Mouse (Mus musculus) 3T3-L1 (cell line): ENCODE measurements at regions not wholly inside any gene's neighbourhood (a gene's known extent, or its start where the extent isn't known, plus 50 kb on each side); places are given as distances from the start of the nearest gene placed in this dataset.
"Not testable (repeated sequence)": the region's sequence is repeated elsewhere in the genome, so short reads cannot be mapped to it uniquely, and the experiment has no call there.

Experiments
- DNase-seq: peaks from one replicate; pipeline ENCODE4 v3.0.0-alpha.2; 2015; ENCODE audit warnings: low read depth, low spot score

- DNase-seq, result peak; percentile 73
These were observed 107.5 kb upstream of the Rasgrp1 start for GRCm38 (mm10) chr2:117450172-117450865.

- DNase-seq, result no peak
These were observed 109.0 kb upstream of the Rasgrp1 start for GRCm38 (mm10) chr2:117451818-117452217.

DNA sequence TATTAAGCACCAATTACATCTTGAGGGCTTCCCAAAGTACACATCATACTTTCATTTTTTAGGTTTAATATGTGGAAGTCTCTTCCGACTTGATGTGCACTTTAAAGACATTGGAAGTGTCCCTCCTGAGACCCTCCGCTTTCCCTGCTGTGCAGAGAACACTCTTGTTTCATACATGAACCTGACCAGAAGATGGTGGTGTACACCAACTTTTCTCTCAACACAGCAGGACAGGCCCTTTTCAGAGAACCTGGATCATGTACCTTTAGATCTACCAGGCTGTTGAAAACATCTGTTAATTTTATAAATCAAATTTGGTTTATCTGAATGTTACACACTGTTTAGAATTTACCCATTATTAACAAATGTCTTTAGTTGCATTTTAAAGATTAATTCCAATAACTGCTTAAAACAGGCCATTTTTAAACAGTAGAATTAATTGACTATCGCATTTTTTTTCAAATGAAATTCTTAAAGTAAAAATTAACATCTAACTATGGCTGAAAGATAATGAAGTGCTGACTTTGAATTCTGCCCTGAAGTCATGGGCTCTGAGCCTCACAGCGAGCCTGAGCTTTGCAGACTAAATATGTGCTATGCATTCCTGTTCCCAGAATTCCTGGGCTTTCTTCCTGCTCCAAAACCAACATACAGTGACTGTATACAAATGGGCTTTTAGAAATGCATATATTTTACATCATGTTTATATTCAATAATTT is 112.4 kb upstream of the Rasgrp1 start:
- peak; percentile 71 for DNase-seq

DNA sequence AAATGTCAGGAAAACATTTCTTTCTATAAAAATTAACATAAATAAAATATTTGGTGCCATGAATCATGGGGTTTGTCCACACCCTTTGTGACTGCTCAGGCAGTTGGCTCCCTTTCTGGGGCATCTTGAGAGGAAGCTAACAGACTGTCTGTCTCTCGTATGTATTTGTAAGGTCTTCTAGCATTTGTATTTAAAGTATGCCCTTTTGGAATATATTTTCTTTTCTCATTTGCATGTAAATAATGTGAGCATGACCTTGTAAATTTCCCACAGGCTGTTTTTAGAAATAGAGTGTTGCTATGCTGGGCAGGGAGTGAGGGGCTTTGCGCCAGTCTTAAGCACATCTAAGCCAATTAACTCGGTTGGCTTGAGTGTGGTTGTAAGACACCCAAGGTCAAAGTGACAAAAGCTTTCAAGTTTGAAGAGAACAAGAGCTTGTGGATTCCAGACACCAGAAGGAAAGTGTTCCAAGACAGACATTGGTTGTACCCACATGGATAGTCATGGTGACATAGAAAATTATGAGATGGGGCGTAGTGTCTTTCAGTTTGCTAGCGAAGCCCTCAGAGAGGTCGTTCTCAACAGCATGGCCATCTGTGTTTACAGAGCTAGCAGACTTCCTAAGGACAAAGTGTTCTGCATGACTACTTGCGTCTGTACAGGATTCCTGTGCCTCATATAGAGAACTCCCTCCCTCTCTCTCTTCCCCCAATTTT is 113.1 kb upstream of the Rasgrp1 start:
- DNase-seq, result peak; percentile 22

DNA sequence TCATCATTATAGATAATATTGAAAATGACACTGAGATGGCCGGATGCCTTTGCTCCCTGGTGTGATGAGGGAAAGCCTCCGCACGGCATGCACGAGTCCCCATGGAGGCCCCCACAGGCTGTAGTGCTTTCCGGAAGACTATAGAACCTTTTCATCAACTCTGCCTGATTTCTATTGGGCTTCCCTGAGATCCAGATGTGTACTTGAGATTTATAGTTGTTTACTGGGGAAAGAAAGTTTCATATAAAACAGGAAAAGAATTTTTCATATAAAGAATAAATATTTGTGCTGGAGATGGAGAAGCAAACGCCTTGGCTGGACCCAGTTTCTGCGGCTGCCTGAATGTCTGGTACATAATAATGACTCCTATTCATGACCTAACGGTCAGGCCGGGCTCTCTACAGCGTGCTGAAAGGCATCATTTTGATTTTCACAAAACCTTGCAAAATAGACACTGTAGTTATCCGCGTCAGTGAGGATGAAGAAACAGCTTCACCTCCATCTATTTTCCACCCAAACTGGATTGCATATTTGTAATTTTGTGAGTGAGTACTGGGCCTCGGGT is 113.7 kb upstream of the Rasgrp1 start:
- DNase-seq, result no peak

- DNase-seq, result peak; percentile 87
These were observed 118.9 kb upstream of the Rasgrp1 start for GRCm38 (mm10) chr2:117461541-117462290.

DNA sequence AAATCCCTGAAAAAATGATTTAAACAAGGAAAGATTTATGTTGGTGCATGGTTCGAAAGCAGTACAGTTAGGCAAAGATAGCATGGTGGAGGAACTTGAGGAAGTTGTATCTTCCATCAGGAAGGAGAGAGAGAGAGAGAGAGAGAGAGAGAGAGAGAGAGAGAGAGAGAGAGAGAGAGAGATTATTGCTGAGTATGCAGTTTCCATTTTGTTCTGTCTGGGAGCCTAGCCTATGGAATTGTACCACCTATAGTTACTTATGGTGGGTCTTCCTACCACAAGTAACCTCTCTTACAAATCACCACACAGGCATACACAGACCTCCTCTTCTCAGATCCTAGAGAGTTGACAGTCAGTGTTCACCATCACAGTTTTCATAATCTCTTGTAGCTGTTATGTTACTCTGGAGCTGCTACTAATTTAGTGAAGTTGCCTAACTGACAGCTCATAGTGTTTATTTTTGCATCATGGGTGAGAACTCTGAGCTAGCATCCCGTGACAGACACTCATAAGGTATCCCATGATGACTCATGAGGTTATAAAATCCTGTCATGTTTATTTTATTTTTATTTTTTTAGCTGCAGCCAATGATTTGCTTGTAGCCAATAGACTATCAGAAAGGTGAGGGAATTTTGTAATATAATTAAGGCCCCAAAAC is 132.2 kb upstream of the Rasgrp1 start:
- DNase-seq, result peak; percentile 58

GRCm38 (mm10) chr2:117475561-117475960 is 132.8 kb upstream of the Rasgrp1 start:
- peak; percentile 67 for DNase-seq

- not testable (repeated sequence) for DNase-seq
These were observed 134.7 kb upstream of the Rasgrp1 start for GRCm38 (mm10) chr2:117477503-117477902.

GRCm38 (mm10) chr2:117479244-117480009 is 136.6 kb upstream of the Rasgrp1 start:
- DNase-seq, result not testable (repeated sequence)

GRCm38 (mm10) chr2:117486447-117486846 is 143.6 kb upstream of the Rasgrp1 start:
- no peak for DNase-seq

DNA sequence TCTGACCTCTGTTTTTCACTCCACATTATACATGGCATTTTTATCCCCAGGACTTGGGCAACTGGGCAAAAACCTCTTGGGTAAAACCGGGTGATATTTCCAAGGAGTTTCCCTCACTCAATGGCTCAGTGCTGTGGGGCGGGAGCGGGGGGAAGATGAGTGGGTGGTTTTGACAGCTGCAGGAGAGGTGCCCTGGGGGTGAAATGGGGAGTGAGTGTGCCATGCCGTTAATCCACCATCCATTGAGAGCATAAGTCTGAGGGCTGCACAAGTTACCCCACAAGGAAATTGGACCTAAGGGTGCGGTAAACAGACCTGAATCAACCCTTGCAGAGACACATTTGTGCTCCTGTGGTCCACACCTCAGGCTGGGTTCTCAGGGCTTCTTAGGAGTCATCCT is 155.8 kb upstream of the Rasgrp1 start:
- peak; percentile 7 for DNase-seq

DNA sequence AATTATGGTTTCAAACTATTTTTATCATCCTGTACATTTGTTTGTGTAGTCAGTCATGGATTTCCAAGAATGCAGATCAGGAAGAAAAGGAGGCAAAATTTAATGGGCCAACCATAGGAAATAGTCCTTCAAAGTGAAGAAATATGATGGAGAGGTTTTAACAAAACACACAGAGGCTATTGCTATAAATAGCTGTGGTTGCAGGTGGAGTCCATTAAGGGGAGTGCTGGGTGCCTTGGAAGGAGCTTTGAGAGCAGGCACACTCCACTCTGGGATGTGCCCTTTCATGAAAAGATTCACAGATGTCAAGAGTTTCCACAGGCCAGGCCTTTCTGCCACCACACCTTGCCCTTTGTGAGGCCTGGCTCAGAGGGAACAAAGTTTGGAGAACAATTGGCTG is 159.8 kb upstream of the Rasgrp1 start:
- DNase-seq, result peak; percentile 14

DNA sequence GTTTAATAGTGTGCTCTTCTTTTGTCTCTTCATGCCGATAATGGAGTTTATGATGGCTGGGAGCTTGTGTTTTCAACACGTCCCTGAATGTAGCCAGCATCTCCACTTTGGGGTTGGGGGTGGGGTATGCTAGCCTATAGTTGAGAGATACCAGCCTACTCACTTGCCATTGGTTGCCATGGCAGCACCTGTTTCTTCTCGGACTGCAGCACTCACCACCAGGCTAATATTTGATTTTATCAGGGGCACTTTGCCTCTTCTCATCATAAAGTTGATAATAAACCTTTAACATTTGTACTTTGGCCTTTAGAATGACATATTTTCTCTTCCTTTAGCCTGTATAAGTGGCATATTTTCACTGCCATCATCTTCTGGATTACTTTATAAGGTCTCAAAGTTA is 168.9 kb upstream of the Rasgrp1 start:
- no peak for DNase-seq

- DNase-seq, result peak; percentile 37
These were observed 169.8 kb upstream of the Rasgrp1 start for GRCm38 (mm10) chr2:117512551-117512950.

DNA sequence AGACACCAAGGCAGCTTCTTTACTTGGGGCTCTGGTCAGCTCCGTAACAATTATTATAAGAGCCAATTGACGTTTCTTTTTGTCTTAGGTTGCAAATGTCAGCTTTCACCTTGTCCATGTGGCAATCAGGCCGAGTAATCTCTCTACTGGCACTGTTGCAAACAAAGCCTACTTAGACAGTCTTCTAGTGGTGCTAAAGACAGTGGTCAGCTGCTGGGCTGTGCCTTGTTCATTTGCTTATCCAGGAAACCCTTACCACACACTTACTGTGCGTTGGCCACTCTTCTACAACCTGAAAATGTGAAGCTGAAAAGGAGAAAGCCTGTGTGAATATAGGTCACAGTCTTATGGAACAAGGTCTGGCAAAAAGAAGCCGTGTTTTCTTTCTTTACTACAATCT is 181.6 kb upstream of the Rasgrp1 start:
- DNase-seq, result no peak

GRCm38 (mm10) chr2:117538865-117539264 is 196.1 kb upstream of the Rasgrp1 start:
- no peak for DNase-seq

DNA sequence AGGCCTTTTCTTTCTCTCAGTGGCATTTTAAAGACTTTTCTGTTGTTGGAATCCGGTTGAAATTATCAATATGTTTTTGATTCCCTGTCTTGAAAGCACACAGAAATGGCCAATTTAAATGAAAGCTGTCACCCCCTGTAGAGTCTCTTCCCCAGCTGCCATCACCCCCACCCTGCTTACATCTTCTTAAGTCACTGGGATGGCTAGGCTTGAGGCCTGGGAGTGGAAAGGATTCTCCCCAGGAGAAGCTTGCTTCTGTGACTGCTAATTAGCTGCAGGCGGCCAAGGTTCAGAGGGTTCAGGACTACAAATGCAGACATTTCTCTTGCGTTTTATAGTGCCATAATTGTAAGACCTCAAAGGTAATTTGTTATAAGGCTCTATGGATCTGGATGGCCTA is 196.5 kb upstream of the Rasgrp1 start:
- DNase-seq, result no peak

DNA sequence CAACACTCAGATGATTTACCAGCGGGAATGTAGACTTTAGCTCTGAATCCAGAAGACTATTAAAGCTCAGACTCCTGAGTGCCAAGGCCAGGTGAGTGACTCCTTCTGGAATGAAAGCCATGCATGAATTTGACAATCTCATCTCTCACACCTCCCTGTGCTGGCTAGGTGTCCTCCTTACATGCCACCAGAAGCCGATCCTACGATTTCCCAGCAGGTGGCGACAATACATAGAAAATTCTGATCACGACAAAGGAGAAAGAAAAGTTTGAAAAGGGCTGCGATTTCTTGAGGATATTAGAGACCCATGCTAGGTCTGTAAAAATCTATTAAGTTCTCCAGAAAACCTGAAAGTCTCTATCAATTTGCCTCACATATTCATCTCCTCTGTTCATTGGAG is 198.7 kb upstream of the Rasgrp1 start:
- peak; percentile 90 for DNase-seq

GRCm38 (mm10) chr2:117542298-117542697 is 199.5 kb upstream of the Rasgrp1 start:
- DNase-seq, result peak; percentile 84
